Mouse (Mus musculus): Measurements from ENCODE around the gene Vmn1r148.
"Not testable (repeated sequence)": the region's sequence is repeated elsewhere in the genome, so short reads cannot be mapped to it uniquely, and the experiment has no call there.

The Vmn1r148 gene

GRCm38 (mm10) chr7:22413283-22413682 is at the start of gene Vmn1r148:
Gene Vmn1r148 (plus strand): TSS chr7:22413583.
- not testable (repeated sequence) for DNase-seq (ENCODE audit: low spot score)

GRCm38 (mm10) chr7:22370939-22371338 is 42.4 kb upstream of the Vmn1r148 start, which contains the start of gene Gm8660:
Gene Gm8660 (minus strand): TSS chr7:22371039.
- DNase-seq (ENCODE audit: low spot score) = not testable (repeated sequence)

DNA sequence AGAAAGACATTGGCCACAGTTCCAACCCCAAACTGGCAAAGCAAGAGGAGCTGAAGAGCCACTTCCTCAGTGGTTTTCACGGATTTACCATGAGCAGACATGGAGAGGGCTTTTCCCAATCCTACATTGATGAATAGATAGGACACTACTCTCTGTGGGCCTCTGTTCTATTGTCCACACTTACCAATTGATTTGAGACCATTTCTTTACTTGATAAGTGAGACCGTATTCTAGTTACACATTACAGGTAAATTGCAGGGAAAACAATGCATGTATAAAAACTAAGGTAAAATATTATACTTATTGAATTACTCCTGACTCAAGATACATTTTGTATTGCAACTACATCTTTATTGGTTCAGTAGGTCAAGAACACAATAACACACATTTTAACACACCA is 24.7 kb downstream of the Vmn1r148 start, which contains the start of gene Vmn1r149:
Gene Vmn1r149, minus strand, starts transcription at position 101 of the 400 bp plus-strand sequence.
- DNase-seq (ENCODE audit: low spot score) = not testable (repeated sequence)

DNA sequence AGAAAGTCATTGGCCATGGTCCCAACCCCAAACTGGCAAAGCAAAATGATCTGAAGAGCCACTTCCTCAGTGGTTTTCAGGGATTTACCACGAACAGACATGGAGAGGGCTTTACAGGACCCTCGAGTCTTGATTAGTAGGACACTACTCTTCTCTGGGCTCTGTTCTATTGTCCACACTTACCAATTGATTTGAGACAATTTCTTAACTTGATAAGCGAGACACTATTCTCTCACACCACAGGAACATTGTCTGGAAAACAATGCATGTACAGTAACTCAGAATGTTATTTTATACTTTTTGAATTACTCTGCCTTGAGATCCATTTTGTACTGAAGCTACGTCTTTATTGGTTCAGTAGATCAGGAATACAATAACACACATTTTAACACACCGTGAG is 50.6 kb downstream of the Vmn1r148 start, which contains the start of gene Gm10665:
Gene Gm10665, minus strand, starts transcription at position 101 of the 400 bp plus-strand sequence.
- not testable (repeated sequence) for DNase-seq (ENCODE audit: low spot score)
